Mouse (Mus musculus): ENCODE results near the gene Rbbp6. TPM values are rescaled to one million over a fixed set of nuclear protein-coding genes. Genes with fewer than 3 reads are reported as not detected.
A peak's percentile ranks its signal among the peaks of the same experiment; 100 is the strongest.

Rbbp6 gene
- polyA plus RNA-seq, 1 experiment from 2014 or later, result 28.9 TPM

GRCm38 (mm10) chr7:122949268-122949667 lies 16.2 kb upstream of the Rbbp6 start:
- no peaks in the 10 kb centered on the region for H3K9me3 ChIP-seq
- H3K4me2 ChIP-seq, result no peak overlapping the region
- no peaks in the 10 kb centered on the region for H3K4me1 ChIP-seq
- no peak overlapping the region for H3K4me3 ChIP-seq
- H3K27me3 ChIP-seq, result no peaks in the 10 kb centered on the region
- ATAC-seq (ENCODE audit: borderline replicate concordance, extremely low read depth, low FRiP score, low TSS enrichment), result no peak
- no peak overlapping the region for H3K27ac ChIP-seq
- H3K36me3 ChIP-seq, result no peaks in the 10 kb centered on the region
- H3K9ac ChIP-seq, result no peak overlapping the region
- WGBS, result 60% methylated on average over 3 of the region's 3 CpGs

DNA sequence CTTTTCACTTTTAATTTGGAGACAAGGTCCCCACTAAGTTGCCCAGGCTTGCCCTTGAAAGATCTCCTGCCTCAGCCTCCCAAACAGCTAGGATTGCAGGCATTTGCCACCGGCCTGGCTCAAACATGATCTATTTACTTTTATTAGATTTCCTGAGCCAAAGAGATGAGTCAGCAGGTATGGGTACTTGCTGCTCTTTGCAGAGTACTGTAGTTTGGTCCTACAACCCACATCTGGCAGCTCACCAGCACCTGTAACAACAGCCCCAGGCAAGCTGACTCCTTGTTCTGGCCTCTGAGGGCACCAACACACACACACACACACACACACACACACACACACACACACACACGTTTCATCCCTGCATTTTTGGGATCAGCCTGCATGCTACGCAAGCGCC lies 14.0 kb upstream of the Rbbp6 start:
- H3K4me1 ChIP-seq, result no peaks in the 10 kb centered on the region
- H3K4me3 ChIP-seq, result no peak overlapping the region
- H3K27me3 ChIP-seq, result no peaks in the 10 kb centered on the region
- no peaks in the 10 kb centered on the region for H3K9me3 ChIP-seq
- no peak overlapping the region for H3K4me2 ChIP-seq
- ATAC-seq (ENCODE audit: borderline replicate concordance, extremely low read depth, low FRiP score, low TSS enrichment), result no peak
- 71% methylated on average over 4 of the region's 4 CpGs for WGBS
- no peak overlapping the region for H3K9ac ChIP-seq
- no peaks in the 10 kb centered on the region for H3K36me3 ChIP-seq
- H3K27ac ChIP-seq, result no peak overlapping the region

- Histone ChIP-seq H3K9me3 (no peaks in the 10 kb centered on the region), H3K4me1 (no peaks in the 10 kb centered on the region), H3K27me3 (no peaks in the 10 kb centered on the region), H3K36me3 (no peaks in the 10 kb centered on the region), H3K9ac (no peak overlapping the region), H3K4me3 (no peak overlapping the region), H3K4me2 (no peak overlapping the region), H3K27ac (no peak overlapping the region)
- 62% methylated on average over 6 of the region's 6 CpGs for WGBS
- ATAC-seq (ENCODE audit: borderline replicate concordance, extremely low read depth, low FRiP score, low TSS enrichment), result no peak
Measured at GRCm38 (mm10) chr7:122952066-122952465, 13.4 kb upstream of the Rbbp6 start.

GRCm38 (mm10) chr7:122954451-122955225 lies 10.8 kb upstream of the Rbbp6 start:
- Histone ChIP-seq H3K36me3 (no peaks in the 10 kb centered on the region), H3K9me3 (no peaks in the 10 kb centered on the region), H3K4me1 (no peaks in the 10 kb centered on the region), H3K27me3 (no peaks in the 10 kb centered on the region), H3K4me3 (no peak overlapping the region), H3K9ac (no peak overlapping the region), H3K27ac (peak overlapping the region; percentile 69; the same call in 1 of the 2 replicates), H3K4me2 (no peak overlapping the region)
- no peak for ATAC-seq (ENCODE audit: borderline replicate concordance, extremely low read depth, low FRiP score, low TSS enrichment)
- WGBS, result 78% methylated on average over 11 of the region's 11 CpGs

GRCm38 (mm10) chr7:122955226-122955955 lies 10.1 kb upstream of the Rbbp6 start:
- H3K4me2 ChIP-seq, result peak overlapping the region; percentile 25; the same call in 1 of the 2 replicates
- no peaks in the 10 kb centered on the region for H3K4me1 ChIP-seq
- H3K27ac ChIP-seq, result peak overlapping the region; percentile 69
- H3K4me3 ChIP-seq, result no peak overlapping the region
- H3K9ac ChIP-seq, result no peak overlapping the region
- whole genome bisulfite sequencing, result 59% methylated on average over 8 of the region's 8 CpGs
- peak; percentile 93 for ATAC-seq (ENCODE audit: borderline replicate concordance, extremely low read depth, low FRiP score, low TSS enrichment)
- H3K36me3 ChIP-seq, result no peaks in the 10 kb centered on the region
- H3K9me3 ChIP-seq, result no peaks in the 10 kb centered on the region
- no peaks in the 10 kb centered on the region for H3K27me3 ChIP-seq

GRCm38 (mm10) chr7:122968751-122969150 lies 3.3 kb downstream of the Rbbp6 start:
- no peak for ATAC-seq (ENCODE audit: borderline replicate concordance, extremely low read depth, low FRiP score, low TSS enrichment)
- Histone ChIP-seq H3K4me1 (peaks cover 17% of the 10 kb centered on the region), H3K9ac (0 out of 2 replicates have a peak overlapping the region, but pooled peaks have one; percentile 100), H3K27ac (no peak overlapping the region), H3K27me3 (no peaks in the 10 kb centered on the region), H3K4me2 (peak overlapping the region; percentile 76), H3K9me3 (no peaks in the 10 kb centered on the region), H3K4me3 (peak overlapping the region; percentile 74; the same call in 1 of the 2 replicates), H3K36me3 (peaks cover 5% of the 10 kb centered on the region; the same call in 1 of the 2 replicates)
- 54% methylated on average over 4 of the region's 4 CpGs for WGBS

DNA sequence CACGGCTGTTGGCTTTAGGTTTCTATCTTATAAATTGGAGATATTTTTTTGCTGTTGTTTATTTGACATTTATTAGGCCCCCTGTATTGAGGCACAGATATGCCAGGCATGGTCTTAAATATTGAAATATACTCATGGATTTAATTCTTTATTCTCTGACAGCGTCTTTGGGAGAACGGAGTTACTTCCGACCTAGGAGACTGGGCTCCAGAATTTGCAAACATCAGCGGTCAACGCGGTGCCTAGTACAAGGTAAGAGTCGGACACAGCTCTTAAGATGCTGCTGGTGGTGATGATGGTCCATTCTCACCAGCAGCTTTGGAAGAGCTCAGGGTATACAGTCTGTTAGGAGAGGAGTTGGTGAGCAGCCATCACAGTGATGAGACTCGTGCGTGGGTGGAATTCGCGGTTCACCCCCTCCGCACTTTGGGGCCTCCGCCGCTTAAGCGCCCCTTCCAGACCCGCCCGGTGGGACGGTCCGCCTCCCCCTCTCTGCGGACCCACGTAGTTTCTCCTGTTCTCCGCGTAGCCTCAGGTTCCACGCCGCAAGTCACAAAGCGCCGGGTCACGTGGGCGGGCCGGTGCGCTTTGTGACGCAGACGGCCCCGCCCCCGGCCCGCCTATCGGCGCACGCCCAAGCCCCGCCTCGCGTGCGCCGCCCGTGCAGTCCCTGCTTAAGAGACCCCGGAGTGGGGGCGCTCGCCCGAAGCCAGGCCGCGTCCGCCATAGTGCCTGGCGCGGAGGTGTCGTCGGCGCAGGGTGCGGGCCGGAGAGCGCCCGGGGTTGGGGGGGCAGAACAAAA lies 3.9 kb downstream of the Rbbp6 start:
- Histone ChIP-seq H3K27me3 (no peaks in the 10 kb centered on the region), H3K9ac (peak overlapping the region; percentile 100), H3K36me3 (peaks cover 8% of the 10 kb centered on the region; the same call in 1 of the 2 replicates), H3K4me3 (peak overlapping the region; percentile 74), H3K4me2 (peak overlapping the region; percentile 81), H3K4me1 (peaks cover 22% of the 10 kb centered on the region), H3K9me3 (no peaks in the 10 kb centered on the region), H3K27ac (peak overlapping the region; percentile 84)
- ATAC-seq (ENCODE audit: borderline replicate concordance, extremely low read depth, low FRiP score, low TSS enrichment), result peak; percentile 98
- under 1% methylated on average over 62 of the region's 62 CpGs for WGBS

DNA sequence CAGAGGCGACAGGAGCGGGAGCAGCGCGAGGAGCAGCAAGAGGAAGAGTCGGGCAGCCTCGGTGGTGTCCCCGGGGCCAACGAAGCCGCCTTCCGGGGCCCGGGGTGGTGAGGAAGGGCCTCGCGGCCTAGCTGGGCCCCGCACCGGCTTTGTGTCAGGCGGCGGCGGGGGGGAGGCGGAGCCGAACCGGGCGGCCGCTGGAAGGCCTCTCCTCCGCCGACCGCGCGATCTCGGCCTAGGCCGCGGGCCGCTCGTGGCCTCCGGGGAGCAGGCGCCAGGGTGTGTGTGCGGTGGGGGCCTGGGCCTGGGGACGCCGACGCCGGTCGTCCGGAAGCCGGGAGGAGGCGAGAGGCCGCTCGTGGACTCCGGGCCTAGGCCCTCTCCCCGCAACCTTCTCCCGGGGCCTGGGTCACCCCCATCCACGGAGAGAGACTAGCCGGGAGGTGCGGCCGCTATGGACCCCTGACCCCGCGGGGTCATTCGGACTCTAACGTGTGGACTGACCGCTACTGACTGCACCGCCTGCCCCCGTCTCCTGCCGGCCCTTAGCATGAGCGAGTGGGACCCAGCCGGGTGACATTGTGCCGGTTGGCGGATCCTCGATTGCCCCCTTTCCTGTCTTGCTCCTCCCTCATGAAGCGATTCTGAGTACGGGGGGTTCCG lies 4.8 kb downstream of the Rbbp6 start:
- Histone ChIP-seq H3K27ac (peak overlapping the region; percentile 84), H3K9ac (peak overlapping the region; percentile 100), H3K4me3 (peak overlapping the region; percentile 74), H3K27me3 (no peaks in the 10 kb centered on the region), H3K4me2 (peak overlapping the region; percentile 81), H3K9me3 (no peaks in the 10 kb centered on the region), H3K4me1 (peaks cover 24% of the 10 kb centered on the region), H3K36me3 (peaks cover 8% of the 10 kb centered on the region; the same call in 1 of the 2 replicates)
- WGBS, result under 1% methylated on average over 63 of the region's 69 CpGs
- ATAC-seq (ENCODE audit: borderline replicate concordance, extremely low read depth, low FRiP score, low TSS enrichment), result peak; percentile 74

DNA sequence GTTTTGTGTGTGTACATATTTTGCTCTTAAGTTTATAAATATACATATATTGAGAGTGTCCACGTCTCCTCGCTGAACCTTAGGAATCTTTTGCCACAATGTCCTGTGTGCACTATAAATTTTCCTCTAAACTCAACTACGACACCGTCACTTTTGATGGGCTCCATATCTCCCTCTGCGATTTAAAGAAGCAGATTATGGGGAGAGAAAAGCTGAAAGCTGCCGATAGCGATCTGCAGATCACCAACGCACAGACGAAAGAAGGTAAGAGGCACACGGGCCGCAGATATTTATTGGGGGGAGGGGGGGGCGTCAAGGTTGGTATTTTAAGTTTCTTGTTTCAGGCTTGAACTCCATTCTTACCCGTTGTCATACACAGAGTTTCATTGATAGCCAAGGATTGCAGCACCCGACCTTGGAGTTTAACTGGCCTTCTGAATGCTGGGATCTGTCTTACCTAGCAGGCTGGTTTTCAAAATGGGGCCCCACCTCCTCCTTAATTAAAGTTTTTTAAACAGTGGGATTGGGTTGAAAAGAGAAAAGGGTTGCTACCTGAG lies 5.5 kb downstream of the Rbbp6 start:
- Histone ChIP-seq H3K9me3 (no peaks in the 10 kb centered on the region), H3K9ac (peak overlapping the region; percentile 100), H3K4me1 (peaks cover 24% of the 10 kb centered on the region), H3K27ac (peak overlapping the region; percentile 84; the same call in 1 of the 2 replicates), H3K27me3 (no peaks in the 10 kb centered on the region), H3K4me3 (peak overlapping the region; percentile 74), H3K36me3 (peaks cover 8% of the 10 kb centered on the region; the same call in 1 of the 2 replicates), H3K4me2 (peak overlapping the region; percentile 81)
- no peak for ATAC-seq (ENCODE audit: borderline replicate concordance, extremely low read depth, low FRiP score, low TSS enrichment)
- WGBS, result 0% methylated on average over 14 of the region's 14 CpGs

GRCm38 (mm10) chr7:122972006-122972689 lies 6.7 kb downstream of the Rbbp6 start:
- peaks cover 15% of the 10 kb centered on the region for H3K36me3 ChIP-seq
- H3K9me3 ChIP-seq, result no peaks in the 10 kb centered on the region
- no peaks in the 10 kb centered on the region for H3K27me3 ChIP-seq
- 78% methylated on average over 4 of the region's 4 CpGs for WGBS
- peak overlapping the region; percentile 81 for H3K4me2 ChIP-seq
- ATAC-seq (ENCODE audit: borderline replicate concordance, extremely low read depth, low FRiP score, low TSS enrichment), result no peak
- H3K4me1 ChIP-seq, result peaks cover 24% of the 10 kb centered on the region
- 0 out of 2 replicates have a peak overlapping the region, but pooled peaks have one; percentile 100 for H3K9ac ChIP-seq
- H3K4me3 ChIP-seq, result peak overlapping the region; percentile 74
- H3K27ac ChIP-seq, result no peak overlapping the region
